Mouse (Mus musculus) heart, embryonic 14.5 days (tissue): ENCODE data around the gene Olfr1394. TPM values are rescaled to one million over a fixed set of nuclear protein-coding genes. Genes with fewer than 3 reads are reported as not detected.
A peak's percentile ranks its signal among the peaks of the same experiment; 100 is the strongest.

Experiments used
- ATAC-seq: fragments of 200-750 bp; cut with Nextera tagmentation; 2 replicates; pipeline ENCODE4 v1.8.0; 2017; ENCODE audit warnings: low read depth, moderate TSS enrichment; ENCODE audit not compliant: insufficient number of reproducible peaks, insufficient read depth, low FRiP score
- H3K27ac ChIP-seq, 2 experiments: fragments of 200-500 bp in 1 of 2; fragments of 300-500 bp in 1 of 2; sonication (generic) in 1 of 2; replicated peaks in 1 of 2; 2 replicates each; pipeline ENCODE4 v1.5.1; 2012 to 2014; ENCODE audit warnings: low read depth in 2 of 2, low read length in 2 of 2, control low read depth in 1 of 2, mild to moderate bottlenecking in 1 of 2, mixed read lengths in 1 of 2; ENCODE audit not compliant: control insufficient read depth in 1 of 2, insufficient read depth in 1 of 2
- H3K27me3 ChIP-seq: fragments of 300-500 bp; sonication (generic); 2 replicates; pipeline ENCODE4 v1.6.1; 2014; ENCODE audit warnings: mild to moderate bottlenecking, low read length, control low read depth; ENCODE audit not compliant: control insufficient read depth, insufficient read depth
- H3K36me3 ChIP-seq: fragments of 300-500 bp; sonication (generic); 2 replicates; pipeline ENCODE4 v1.6.1; 2014; ENCODE audit warnings: mild to moderate bottlenecking, control low read depth, low read length, mixed read lengths; ENCODE audit not compliant: control insufficient read depth, insufficient read depth
- H3K4me1 ChIP-seq, 2 experiments: fragments of 200-500 bp in 1 of 2; fragments of 300-500 bp in 1 of 2; sonication (generic) in 1 of 2; 2 replicates each; pipeline ENCODE4 v1.6.1; 2012 to 2014; ENCODE audit warnings: low read length in 2 of 2, control low read depth in 1 of 2, mixed read lengths in 1 of 2; ENCODE audit not compliant: control insufficient read depth in 2 of 2, insufficient read depth in 2 of 2
- H3K4me2 ChIP-seq: fragments of 300-500 bp; sonication (generic); 2 replicates; pipeline ENCODE4 v1.6.1; 2014; ENCODE audit warnings: mild to moderate bottlenecking, low read length
- H3K4me3 ChIP-seq, 2 experiments: fragments of 200-500 bp in 1 of 2; fragments of 300-500 bp in 1 of 2; sonication (generic) in 1 of 2; 2 replicates each; pipeline ENCODE4 v1.5.1; 2012 to 2014; ENCODE audit warnings: low read length in 2 of 2, mild to moderate bottlenecking in 2 of 2, control low read depth in 1 of 2, low read depth in 1 of 2, moderate library complexity in 1 of 2; ENCODE audit not compliant: control insufficient read depth in 1 of 2, insufficient read depth in 1 of 2
- H3K9ac ChIP-seq: fragments of 300-500 bp; sonication (generic); 2 replicates; pipeline ENCODE4 v1.6.1; 2014; ENCODE audit warnings: mild to moderate bottlenecking, low read length
- H3K9me3 ChIP-seq: fragments of 300-500 bp; sonication (generic); 2 replicates; pipeline ENCODE4 v1.6.1; 2016; ENCODE audit warnings: low read length, control low read depth; ENCODE audit not compliant: control insufficient read depth
- WGBS: fragments of 180-500 bp; shearing (Covaris S2); extraction: QIAGEN DNeasy Blood & Tissue Kit; methylation state at CpG from one replicate; pipeline ENCODE4 v1.1.7; 2014; 5-methylcytosine and 5-hydroxymethylcytosine counted together
- polyA plus RNA-seq: library from polyadenylated mRNA; unstranded; fragments of >200 nt; fragmentation: Nextera tagmentation; extraction: Ambion mirVana; gene quantifications from 2 replicates; pipeline ENCODE4 v1.2.1, GENCODE M21; 2014

Olfr1394 gene
- polyA plus RNA-seq, 1 experiment from 2014 or later: not detected

DNA sequence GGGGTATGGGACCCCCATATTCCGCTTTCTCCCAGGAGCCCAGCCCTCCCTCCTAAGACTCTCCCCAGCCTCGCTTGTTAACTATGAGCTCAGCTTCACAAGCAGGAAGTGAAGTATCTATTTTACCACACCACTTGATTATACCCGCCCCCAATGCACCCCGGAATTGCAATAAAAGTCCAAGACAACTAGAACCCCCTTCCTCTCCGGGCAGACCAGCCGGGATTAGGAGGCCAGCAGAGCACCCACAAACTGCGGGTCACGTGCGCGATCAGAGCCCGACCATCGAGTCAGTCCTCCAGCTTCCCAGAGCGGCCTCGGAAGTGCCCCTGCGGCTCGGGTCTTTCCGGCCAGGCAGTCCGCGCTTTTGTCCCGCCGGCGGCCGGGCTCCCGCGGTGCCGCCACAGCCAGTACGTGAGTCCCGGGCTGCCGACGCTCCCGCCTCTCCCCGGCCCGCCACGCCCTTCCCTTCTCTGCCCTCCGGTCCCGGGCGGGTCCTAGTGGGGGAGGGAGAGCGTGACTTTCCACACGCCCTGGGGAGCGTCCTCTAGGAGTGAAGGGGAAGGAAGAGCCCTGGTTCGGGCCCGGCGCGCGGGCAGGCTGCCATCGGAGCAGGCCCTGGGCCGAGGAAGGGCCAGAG lies 49.1 kb downstream of the Olfr1394 start, which contains the start of gene Zfp62:
Zfp62 (plus strand) TSS at position 164 of the 640 bp plus-strand sequence.
- under 1% methylated on average over 47 of the region's 47 CpGs for WGBS
- H3K27me3 ChIP-seq: no peaks in the 10 kb centered on the region
- no peaks in the 10 kb centered on the region for H3K9me3 ChIP-seq
- peak within 1 kb of the TSS; percentile 84 to 98 for H3K4me3 ChIP-seq
- H3K4me1 ChIP-seq: peaks cover 2 to 15% of the 10 kb centered on the region in 2 experiments; a peak in 3 of 4 replicates
- H3K9ac ChIP-seq: peak within 1 kb of the TSS; percentile 98
- peak within 1 kb of the TSS; percentile 93 for H3K4me2 ChIP-seq
- peak within 1 kb of the TSS; percentile 99 to 100 for H3K27ac ChIP-seq
- H3K36me3 ChIP-seq: peaks cover 15% of the 10 kb centered on the region
- ATAC-seq: peak; percentile 89

- peak overlapping the region; percentile 98 for H3K9ac ChIP-seq
- peak overlapping the region; percentile 84 to 98 for H3K4me3 ChIP-seq
- H3K36me3 ChIP-seq: peaks cover 15% of the 10 kb centered on the region
- peak; percentile 70; the same call in 1 of the 2 replicates for ATAC-seq
- H3K4me2 ChIP-seq: peak overlapping the region; percentile 93
- H3K9me3 ChIP-seq: no peaks in the 10 kb centered on the region
- H3K27ac ChIP-seq: peak overlapping the region; percentile 99 to 100
- no peaks in the 10 kb centered on the region for H3K27me3 ChIP-seq
- WGBS: under 1% methylated on average over 24 of the region's 24 CpGs
- peaks cover 2 to 15% of the 10 kb centered on the region in 2 experiments; a peak in 3 of 4 replicates for H3K4me1 ChIP-seq
Observed at GRCm38 (mm10) chr11:49203771-49204497, 49.8 kb downstream of the Olfr1394 start.

DNA sequence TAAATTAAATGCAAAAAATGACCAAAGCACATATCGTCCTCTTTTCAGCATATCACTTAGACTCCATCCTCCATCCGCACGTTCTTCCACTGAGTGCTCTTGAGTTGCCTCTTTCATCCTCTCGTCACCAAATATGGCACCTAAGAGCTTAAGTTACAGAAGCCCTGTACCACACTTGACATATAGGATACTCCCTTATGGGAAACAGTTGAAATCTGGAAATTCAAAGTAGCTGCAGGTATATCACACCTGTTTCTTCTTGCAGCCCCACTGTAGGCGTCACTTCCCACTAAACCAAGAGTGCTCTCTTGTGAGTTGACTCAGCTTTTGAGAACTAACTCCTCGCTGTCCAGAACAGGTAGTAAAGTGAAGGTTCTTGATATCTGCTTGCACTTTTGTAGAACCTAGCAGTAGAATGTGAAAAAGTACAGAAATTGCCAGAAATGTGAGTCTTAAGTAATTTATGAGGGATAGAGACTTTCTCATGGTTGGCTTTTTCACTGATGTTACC lies 51.0 kb downstream of the Olfr1394 start:
- Histone ChIP-seq H3K9ac (no peak overlapping the region), H3K9me3 (no peaks in the 10 kb centered on the region), H3K27ac (no peak overlapping the region), H3K4me1 (peaks cover 2 to 15% of the 10 kb centered on the region in 2 experiments; a peak in 3 of 4 replicates), H3K4me3 (no peak overlapping the region), H3K27me3 (no peaks in the 10 kb centered on the region), H3K36me3 (peaks cover 15% of the 10 kb centered on the region), H3K4me2 (peak overlapping the region; percentile 93)
- WGBS: 65% methylated on average over 6 of the region's 6 CpGs
- ATAC-seq: no peak

DNA sequence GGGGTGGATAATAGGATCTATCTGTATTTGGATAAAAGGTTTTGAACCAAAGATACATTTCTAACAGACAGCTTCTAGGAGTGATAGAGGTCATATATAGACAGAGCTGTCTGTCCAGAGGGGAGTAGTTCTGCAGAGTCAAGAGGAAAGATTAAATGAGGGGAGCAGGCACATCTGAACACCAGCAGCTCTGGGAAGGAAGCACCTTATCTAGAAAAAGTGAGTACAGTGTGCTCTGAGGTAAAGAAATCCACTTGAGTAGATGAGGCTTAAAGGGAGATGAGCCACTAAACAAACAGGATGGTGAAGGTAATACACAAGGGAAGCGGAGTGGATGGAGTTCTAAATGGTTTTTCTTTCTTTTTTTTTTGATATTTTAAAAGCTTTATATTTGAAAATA lies 53.3 kb downstream of the Olfr1394 start:
- no peak overlapping the region for H3K4me3 ChIP-seq
- H3K27me3 ChIP-seq: no peaks in the 10 kb centered on the region
- peaks cover 0 to 10% of the 10 kb centered on the region in 2 experiments; a peak in 2 of 4 replicates for H3K4me1 ChIP-seq
- H3K27ac ChIP-seq: no peak overlapping the region
- no peak for ATAC-seq
- no peak overlapping the region for H3K4me2 ChIP-seq
- peaks cover 15% of the 10 kb centered on the region for H3K36me3 ChIP-seq
- no peak overlapping the region for H3K9ac ChIP-seq
- H3K9me3 ChIP-seq: no peaks in the 10 kb centered on the region
- WGBS: 100% methylated on average over 1 of the region's 1 CpGs

Other genes starting within 250 kb of the Olfr1394 start
- gene Psme2b, start 208.2 kb upstream of the Olfr1394 start, polyA plus RNA-seq: 2.0 and 2.2 TPM in 2 replicates
- not detected in 2 replicates for gene Olfr56, start 175.5 kb upstream of the Olfr1394 start, polyA plus RNA-seq
- gene 9930111J21Rik1, start 175.0 kb upstream of the Olfr1394 start, polyA plus RNA-seq: 0.57 and 0.59 TPM in 2 replicates
- gene Gm12185, start 162.2 kb upstream of the Olfr1394 start, polyA plus RNA-seq: not detected in 2 replicates
- gene Tgtp1, start 160.2 kb upstream of the Olfr1394 start, polyA plus RNA-seq: 0.18 TPM in 1 of 2 replicates, not detected in the other
- gene 9930111J21Rik2, start 103.1 kb upstream of the Olfr1394 start, polyA plus RNA-seq: 0.26 and 1.00 TPM in 2 replicates
- 0.09 TPM in 1 of 2 replicates, not detected in the other for gene Tgtp2, start 90.2 kb upstream of the Olfr1394 start, polyA plus RNA-seq
- gene Ifi47, start 77.8 kb upstream of the Olfr1394 start, polyA plus RNA-seq: 0.98 and 1.3 TPM in 2 replicates
- not detected in 2 replicates for gene Olfr1396, start 39.5 kb upstream of the Olfr1394 start, polyA plus RNA-seq
- gene Olfr1395, start 12.1 kb upstream of the Olfr1394 start, polyA plus RNA-seq: not detected in 2 replicates
- gene Btnl9, start 32.8 kb downstream of the Olfr1394 start, polyA plus RNA-seq: 4.4 and 5.9 TPM in 2 replicates
- gene Zfp62, start 48.9 kb downstream of the Olfr1394 start, polyA plus RNA-seq: 30.3 and 32.2 TPM in 2 replicates
- 38.3 and 43.5 TPM in 2 replicates for gene Mgat1, start 89.8 kb downstream of the Olfr1394 start, polyA plus RNA-seq
- 0.18 and 0.35 TPM in 2 replicates for gene Olfr1393, start 123.9 kb downstream of the Olfr1394 start, polyA plus RNA-seq
- not detected in 2 replicates for gene Olfr1392, start 130.9 kb downstream of the Olfr1394 start, polyA plus RNA-seq
- not detected in 2 replicates for gene Olfr10, start 150.4 kb downstream of the Olfr1394 start, polyA plus RNA-seq
- gene Olfr1391, start 168.4 kb downstream of the Olfr1394 start, polyA plus RNA-seq: not detected in 2 replicates
- gene Olfr1390, start 180.8 kb downstream of the Olfr1394 start, polyA plus RNA-seq: not detected in 2 replicates